Mouse (Mus musculus): ENCODE data around the gene Cln6. TPM values are rescaled to one million over a fixed set of nuclear protein-coding genes. Genes with fewer than 3 reads are reported as not detected.
"Not testable (repeated sequence)": the region's sequence is repeated elsewhere in the genome, so short reads cannot be mapped to it uniquely, and the experiment has no call there.

Cln6 gene
- 47.8 and 51.3 TPM in 2 replicates for polyA plus RNA-seq (2012; rRNA removed)

- no peak for DNase-seq (ENCODE audit: low read depth, low spot score)
- WGBS: under 1% methylated on average over 48 of the region's 48 CpGs
These were observed at the start of gene Cln6 for GRCm38 (mm10) chr9:62838506-62839171. TSS of gene Cln6 (plus strand) at chr9:62838785.

DNA sequence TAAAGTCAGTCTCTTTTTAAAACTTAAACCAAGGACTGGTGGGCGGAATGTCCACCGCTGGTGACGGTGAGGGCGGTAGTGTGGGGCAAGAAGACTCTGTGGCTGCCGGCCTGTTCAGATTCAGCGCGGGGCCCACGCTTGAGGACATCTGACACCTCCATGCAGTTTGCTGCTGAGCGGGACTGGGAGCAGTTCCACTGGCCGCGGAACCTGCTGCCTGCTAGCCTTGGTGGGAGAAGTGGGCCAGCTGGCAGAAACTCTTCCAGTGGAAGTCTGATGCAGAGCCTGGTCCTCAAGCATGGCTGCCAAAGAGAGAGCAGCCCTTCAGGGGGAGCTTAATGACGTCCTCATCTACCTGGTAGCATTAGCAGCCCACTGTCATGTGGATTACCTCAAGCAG, 48.7 kb upstream of the Cln6 start:
- 97% methylated on average over 12 of the region's 12 CpGs for WGBS
- no peak for DNase-seq (ENCODE audit: low read depth, low spot score)

DNA sequence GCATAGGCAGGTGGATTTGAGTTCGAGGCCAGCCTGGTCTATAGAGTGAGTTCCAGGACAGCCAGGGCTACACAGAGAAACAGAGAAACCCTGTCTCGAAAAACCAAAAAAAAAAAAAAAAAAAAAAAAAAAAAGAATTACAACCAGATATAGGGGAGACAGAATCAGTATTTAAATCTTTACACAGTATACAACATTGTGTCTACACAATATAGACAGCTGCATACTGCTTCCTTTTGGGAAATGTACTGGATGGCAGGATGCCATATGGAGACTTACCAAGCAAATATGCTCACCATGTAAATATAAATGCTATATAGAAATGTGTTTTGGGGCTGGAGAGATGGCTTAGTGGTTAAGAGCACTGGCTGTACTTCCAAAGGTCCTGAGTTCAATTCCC, 39.4 kb upstream of the Cln6 start:
- DNase-seq (ENCODE audit: low read depth, low spot score): not testable (repeated sequence)
- WGBS: 79% methylated on average over 2 of the region's 2 CpGs

GRCm38 (mm10) chr9:62810095-62810494, 28.5 kb upstream of the Cln6 start:
- DNase-seq (ENCODE audit: low read depth, low spot score): no peak
- 12% methylated on average over 8 of the region's 8 CpGs for WGBS

DNA sequence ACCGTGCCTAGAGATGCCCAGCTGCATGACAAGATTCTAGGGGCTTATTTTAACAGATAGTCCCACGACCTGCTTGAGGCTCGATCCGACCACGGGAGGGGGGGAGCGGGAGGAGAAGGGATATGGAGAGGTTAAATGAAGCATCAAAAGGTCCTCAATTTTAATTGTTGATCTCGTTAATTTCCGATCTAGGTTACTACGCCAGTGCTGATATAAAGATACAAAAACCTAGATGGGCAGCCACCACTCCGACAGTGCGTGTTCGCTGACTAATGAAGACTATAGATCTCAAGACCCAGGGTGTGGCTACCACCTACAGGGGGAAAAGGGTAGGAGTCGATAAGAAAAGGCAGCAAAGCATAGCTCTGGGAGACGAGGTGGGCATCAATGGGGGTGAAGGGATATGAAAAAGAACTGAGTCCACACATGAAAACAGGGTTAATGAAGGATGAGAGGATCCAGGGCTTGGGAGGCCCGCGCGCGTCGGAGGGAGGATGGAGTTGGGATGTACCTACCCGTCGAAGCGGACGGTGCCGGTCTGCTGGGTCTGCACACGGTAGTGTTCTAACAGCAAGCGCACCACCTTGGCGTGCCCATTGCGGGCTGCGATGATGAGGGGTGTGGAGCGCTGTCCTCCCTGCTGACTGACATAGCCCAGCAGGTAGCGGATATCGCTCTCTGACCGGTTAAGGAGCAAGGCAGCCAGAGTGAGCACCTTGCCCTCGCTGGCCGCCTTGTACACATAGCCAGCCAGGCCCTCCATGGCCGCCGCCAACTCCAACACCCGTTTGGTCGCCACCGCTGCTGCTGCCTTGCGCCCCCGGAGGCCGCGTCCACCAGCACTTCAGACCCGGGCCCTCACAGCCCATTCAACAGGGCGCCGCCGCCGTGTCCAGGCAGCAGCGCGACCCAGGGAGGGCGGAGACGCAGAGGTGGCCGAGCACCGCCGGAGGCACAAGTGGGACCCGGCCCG, 27.8 kb upstream of the Cln6 start:
- under 1% methylated on average over 58 of the region's 58 CpGs for WGBS
- peak; percentile 7 for DNase-seq (ENCODE audit: low read depth, low spot score)

- WGBS: under 1% methylated on average over 68 of the region's 68 CpGs
- DNase-seq (ENCODE audit: low read depth, low spot score): peak; percentile 44
These were observed 27.0 kb upstream of the Cln6 start, which contains the start of gene Fem1b for GRCm38 (mm10) chr9:62811516-62812121. TSS of gene Fem1b (minus strand) at chr9:62811934.

GRCm38 (mm10) chr9:62812216-62813049, 26.2 kb upstream of the Cln6 start:
- DNase-seq (ENCODE audit: low read depth, low spot score): no peak
- 23% methylated on average over 14 of the region's 14 CpGs for WGBS

DNA sequence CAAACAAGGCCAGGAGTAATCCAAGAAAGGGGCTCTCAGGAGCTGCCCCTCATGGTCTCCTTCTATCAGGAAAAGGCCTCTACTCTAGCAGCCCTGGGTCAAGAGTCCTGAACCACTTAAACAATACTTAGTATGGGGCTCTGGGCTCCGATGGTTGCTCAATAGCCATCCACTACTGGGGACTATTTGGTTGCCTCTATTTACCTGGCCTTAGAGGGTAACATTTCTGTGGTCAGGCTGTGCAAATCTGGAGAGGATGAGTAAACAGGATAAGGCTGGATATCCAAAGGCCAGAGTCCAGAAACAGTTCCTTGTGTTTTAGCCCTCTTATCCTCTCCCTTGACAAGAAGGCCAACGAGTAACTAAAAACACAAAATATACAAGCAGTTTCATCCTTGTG, 23.8 kb upstream of the Cln6 start:
- no peak for DNase-seq (ENCODE audit: low read depth, low spot score)
- 60% methylated on average over 2 of the region's 2 CpGs for WGBS

DNA sequence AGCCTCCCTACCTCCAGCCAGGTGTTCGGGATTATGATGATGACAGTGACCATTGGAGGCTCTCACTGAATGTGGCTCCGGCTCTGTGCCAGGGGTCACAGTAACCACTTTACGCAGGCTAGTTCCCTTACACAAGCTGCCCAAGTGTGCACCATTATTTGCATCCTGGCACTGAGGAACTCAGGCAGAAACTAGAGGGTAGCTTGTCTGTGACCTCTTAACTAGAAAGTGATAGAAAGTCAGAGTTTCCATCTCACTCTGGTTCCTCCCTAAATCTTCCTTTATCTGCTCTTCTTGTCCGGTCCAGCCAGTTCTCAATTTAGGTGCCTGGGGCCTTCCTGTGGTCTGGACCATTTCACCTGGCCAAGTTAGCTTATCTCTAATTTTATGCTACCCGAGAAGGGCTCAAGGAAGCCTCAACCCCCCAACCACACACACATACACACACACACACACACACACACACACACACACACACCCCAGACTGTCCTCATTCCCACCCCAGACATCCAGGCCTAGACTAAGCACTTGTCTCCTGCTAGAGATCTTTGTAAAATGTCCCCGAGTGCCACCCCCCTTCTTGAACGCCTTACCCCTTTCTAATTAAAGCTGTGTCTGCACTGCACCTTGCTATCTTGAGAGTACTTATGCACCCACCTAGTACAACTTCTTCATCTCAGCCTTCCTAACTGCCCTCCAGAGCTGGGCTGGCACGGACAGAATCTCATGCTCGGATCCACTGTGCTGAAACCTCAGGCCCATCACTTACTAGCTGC, 22.1 kb upstream of the Cln6 start:
- no peak for DNase-seq (ENCODE audit: low read depth, low spot score)
- 87% methylated on average over 9 of the region's 9 CpGs for WGBS

GRCm38 (mm10) chr9:62817099-62817571, 21.4 kb upstream of the Cln6 start:
- 70% methylated on average over 12 of the region's 12 CpGs for WGBS

DNA sequence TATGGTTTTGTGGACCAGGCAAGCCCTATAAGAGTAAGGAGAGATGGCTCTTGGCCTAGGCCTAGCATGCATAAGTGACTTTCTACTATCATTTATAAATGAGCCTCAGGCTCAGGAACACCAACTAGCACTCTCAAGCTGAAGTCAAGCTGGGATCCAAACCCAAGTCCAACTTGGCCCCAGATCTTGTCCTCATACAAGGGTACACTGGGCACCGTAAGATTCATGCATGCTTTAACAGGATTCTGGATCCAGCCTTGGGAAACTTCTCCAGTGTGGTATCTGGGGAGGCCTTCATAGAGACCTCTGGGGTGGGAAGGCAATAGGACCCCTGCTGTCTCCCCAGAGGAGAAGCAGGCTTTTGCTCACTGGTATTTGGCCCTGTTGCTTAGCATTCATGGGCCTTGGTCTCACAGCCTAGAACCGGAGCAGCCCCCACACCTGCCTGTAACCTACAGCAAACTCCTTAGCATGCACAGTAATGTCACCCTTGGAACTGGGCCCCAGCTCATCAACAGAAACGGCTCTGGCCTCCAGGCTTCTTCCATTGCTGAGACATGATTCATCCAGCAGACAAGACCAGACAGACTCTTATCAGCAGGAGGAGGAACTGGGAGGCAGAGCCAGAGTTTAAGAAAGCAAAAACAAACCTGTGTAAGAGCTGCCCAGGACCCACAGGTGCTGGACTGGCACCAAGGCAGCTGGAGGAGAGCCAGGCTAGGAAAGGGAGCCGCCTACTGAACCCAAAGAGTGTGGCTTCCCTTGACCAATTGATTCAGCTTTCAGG, 20.6 kb upstream of the Cln6 start:
- WGBS: 40% methylated on average over 4 of the region's 4 CpGs
- DNase-seq (ENCODE audit: low read depth, low spot score): no peak

More at GRCm38 (mm10) chr9:62817099-62817571, 21.4 kb upstream of the Cln6 start:
- DNase-seq (ENCODE audit: low read depth, low spot score): no peak

GRCm38 (mm10) chr9:62819494-62819893, 19.1 kb upstream of the Cln6 start:
- no peak for DNase-seq (ENCODE audit: low read depth, low spot score)
- WGBS: 73% methylated on average over 3 of the region's 3 CpGs

DNA sequence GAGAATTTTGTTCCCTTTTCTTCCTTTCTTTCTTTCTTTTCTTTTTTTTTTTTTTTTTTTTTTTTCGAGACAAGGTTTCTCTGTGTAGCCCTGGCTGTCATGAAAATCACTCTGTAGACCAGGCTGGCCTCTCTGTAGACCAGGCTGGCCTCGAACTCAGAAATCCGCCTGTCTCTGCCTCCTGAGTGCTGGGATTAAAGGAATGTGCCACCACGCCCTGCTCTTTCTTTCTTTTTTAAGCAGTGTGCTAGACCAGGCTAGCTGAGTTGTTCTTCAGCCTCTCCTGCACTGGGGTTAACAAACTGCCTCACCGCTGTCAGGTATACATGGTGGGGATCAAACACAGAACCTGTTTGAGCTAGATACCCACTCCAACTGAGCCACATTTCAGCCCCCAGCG, 18.7 kb upstream of the Cln6 start:
- WGBS: 87% methylated on average over 6 of the region's 6 CpGs
- DNase-seq (ENCODE audit: low read depth, low spot score): not testable (repeated sequence)

DNA sequence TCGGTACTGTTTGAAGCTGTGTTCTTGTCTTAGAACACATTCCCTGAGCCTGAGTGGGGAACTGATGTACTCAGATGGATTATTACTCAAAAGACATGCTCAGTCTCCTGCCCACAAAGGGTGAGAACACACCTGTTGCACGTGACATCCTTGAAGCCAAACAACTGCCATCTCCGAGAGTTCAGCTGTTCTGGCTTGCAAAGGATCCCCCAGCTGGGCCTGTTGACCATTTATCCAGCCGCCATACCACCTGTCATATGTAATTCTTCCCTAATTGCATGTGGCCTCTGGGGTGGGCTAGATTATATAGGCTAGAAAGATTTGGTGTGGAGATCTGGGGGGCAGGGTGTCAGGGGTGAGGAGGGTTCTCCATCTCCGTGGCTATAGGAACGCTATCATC, 17.8 kb upstream of the Cln6 start:
- DNase-seq (ENCODE audit: low read depth, low spot score): no peak
- WGBS: 88% methylated on average over 6 of the region's 6 CpGs

DNA sequence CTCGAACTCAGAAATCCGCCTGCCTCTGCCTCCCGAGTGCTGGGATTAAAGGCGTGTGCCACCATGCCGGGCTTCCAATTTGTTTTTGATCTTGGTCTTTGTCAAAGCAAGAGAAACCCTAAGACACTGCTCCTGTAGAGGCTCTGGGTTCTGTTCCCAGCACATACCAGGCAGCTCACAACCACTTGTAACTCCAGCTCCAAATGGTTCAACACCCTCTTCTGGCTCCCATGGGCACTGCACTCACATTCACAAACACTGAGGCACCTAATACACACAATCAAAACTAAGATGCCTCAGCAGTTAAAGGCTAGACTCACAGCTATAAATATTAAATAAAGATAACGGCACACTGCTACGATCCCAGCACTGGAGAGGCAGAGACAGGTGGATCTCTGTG, 16.8 kb upstream of the Cln6 start:
- WGBS: 94% methylated on average over 7 of the region's 7 CpGs

GRCm38 (mm10) chr9:62825791-62826393, 12.7 kb upstream of the Cln6 start:
- WGBS: 42% methylated on average over 9 of the region's 9 CpGs
- DNase-seq (ENCODE audit: low read depth, low spot score): no peak

More for the DNA sequence above, 16.8 kb upstream of the Cln6 start:
- no peak for DNase-seq (ENCODE audit: low read depth, low spot score)

GRCm38 (mm10) chr9:62826456-62826855, 12.1 kb upstream of the Cln6 start:
- DNase-seq (ENCODE audit: low read depth, low spot score): no peak
- 43% methylated on average over 7 of the region's 7 CpGs for WGBS
